Mouse (Mus musculus): ENCODE data around the gene Olfr201. TPM values are rescaled to one million over a fixed set of nuclear protein-coding genes. Genes with fewer than 3 reads are reported as not detected.
"Not testable (repeated sequence)": the region's sequence is repeated elsewhere in the genome, so short reads cannot be mapped to it uniquely, and the experiment has no call there.

Gene Olfr201
- polyA plus RNA-seq (2015; fragmentation: Nextera tagmentation; extraction: Ambion mirVana), result not detected in 2 replicates

DNA sequence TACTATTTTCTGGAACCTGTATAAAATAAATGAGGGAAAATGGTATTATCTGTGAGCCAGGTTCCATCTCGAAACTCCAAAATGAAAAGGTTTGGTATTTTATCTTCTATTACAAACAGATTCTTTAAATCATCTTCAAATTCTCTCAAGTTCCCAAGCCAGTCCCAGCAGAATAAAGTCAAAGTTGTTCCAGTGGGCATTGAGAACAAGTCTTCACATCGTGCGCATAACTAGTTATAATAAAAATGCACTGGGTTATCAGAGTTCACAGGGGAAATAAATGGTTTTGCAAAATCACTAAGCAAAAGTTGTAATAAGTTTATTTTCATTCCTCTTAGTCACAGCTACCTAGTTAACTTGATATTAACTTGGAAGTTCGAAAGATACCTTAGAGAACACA is at the start of gene Olfr201:
Gene Olfr201 (minus strand): TSS at position 101 of the 400 bp plus-strand sequence.
- H3K27ac ChIP-seq (ENCODE audit: low read length); H3K27me3 ChIP-seq (ENCODE audit: insufficient read depth, low read length); H3K9ac ChIP-seq (replicated peaks; ENCODE audit: low read length); H3K36me3 ChIP-seq (ENCODE audit: insufficient read depth, low read length); ATAC-seq (ENCODE audit: low FRiP score, low TSS enrichment); H3K9me3 ChIP-seq (ENCODE audit: low read length); H3K4me2 ChIP-seq (replicated peaks; ENCODE audit: low read depth, low read length); H3K4me3 ChIP-seq (ENCODE audit: low read length); H3K4me1 ChIP-seq (ENCODE audit: insufficient read depth, low read length): not testable (repeated sequence)
- 89% methylated on average over 4 of the region's 4 CpGs for WGBS

GRCm38 (mm10) chr16:59318148-59318547 is 45.7 kb upstream of the Olfr201 start, which contains the start of gene Olfr204:
Olfr204 (minus strand) TSS chr16:59318248.
- ATAC-seq (ENCODE audit: low FRiP score, low TSS enrichment), result no peak

DNA sequence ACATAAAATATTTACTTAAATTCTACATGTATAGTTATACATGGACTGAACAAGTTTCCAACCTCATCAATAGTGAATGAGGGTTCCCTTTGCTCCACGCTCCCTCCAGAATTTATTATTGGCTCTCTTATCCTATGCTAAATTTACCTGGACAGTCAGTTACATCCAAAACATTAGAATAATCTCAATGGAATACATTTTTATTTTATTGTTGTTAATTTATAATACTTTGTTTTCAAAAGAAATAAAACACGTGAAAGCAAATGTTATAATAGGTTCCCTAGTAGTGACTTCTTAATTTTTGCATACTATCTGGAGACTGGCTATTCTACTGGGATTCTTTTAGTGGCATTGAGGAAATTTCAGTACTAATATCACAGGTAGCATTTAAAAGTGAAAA is 26.1 kb upstream of the Olfr201 start, which contains the start of gene Olfr203:
Gene Olfr203 (plus strand): TSS at position 301 of the 400 bp plus-strand sequence.
- Histone ChIP-seq H3K27me3 (ENCODE audit: insufficient read depth, low read length) (no peaks in the 10 kb centered on the region), H3K4me2 (replicated peaks; ENCODE audit: low read depth, low read length) (no peak within 1 kb of the TSS), H3K4me3 (ENCODE audit: low read length) (no peak within 1 kb of the TSS), H3K36me3 (ENCODE audit: insufficient read depth, low read length) (no peaks in the 10 kb centered on the region), H3K9me3 (ENCODE audit: low read length) (no peaks in the 10 kb centered on the region), H3K27ac (ENCODE audit: low read length) (no peak within 1 kb of the TSS), H3K9ac (replicated peaks; ENCODE audit: low read length) (no peak within 1 kb of the TSS), H3K4me1 (ENCODE audit: insufficient read depth, low read length) (no peaks in the 10 kb centered on the region)
- ATAC-seq (ENCODE audit: low FRiP score, low TSS enrichment), result no peak
- 89% methylated on average over 2 of the region's 2 CpGs for WGBS

More at GRCm38 (mm10) chr16:59318148-59318547, 45.7 kb upstream of the Olfr201 start, which contains the start of gene Olfr204:
- Histone ChIP-seq H3K9ac (replicated peaks; ENCODE audit: low read length) (no peak within 1 kb of the TSS), H3K4me1 (ENCODE audit: insufficient read depth, low read length) (no peaks in the 10 kb centered on the region), H3K27me3 (ENCODE audit: insufficient read depth, low read length) (no peaks in the 10 kb centered on the region), H3K27ac (ENCODE audit: low read length) (no peak within 1 kb of the TSS), H3K36me3 (ENCODE audit: insufficient read depth, low read length) (no peaks in the 10 kb centered on the region), H3K4me3 (ENCODE audit: low read length) (no peak within 1 kb of the TSS), H3K4me2 (replicated peaks; ENCODE audit: low read depth, low read length) (no peak within 1 kb of the TSS), H3K9me3 (ENCODE audit: low read length) (no peaks in the 10 kb centered on the region)

DNA sequence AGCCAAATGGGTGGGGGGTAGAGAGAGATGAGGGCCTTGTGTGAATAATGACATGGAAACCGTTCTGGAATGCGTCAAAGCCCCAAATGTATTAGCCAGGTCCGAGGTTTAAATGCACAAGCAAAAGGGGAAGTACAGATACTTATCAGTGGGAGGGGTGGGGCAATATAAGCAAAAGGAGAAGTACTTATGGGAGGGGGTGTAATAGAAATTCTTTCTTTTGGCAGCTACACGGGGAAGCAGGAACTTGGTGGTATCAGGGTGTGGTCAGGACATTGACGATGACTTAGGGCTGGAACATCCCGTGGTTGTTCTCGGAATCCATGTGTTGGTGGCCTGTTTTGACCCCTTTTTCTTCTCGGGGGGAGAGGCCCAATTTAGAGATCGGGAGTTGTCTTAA is 15.1 kb upstream of the Olfr201 start:
- not testable (repeated sequence) for H3K36me3 ChIP-seq (ENCODE audit: insufficient read depth, low read length); H3K4me1 ChIP-seq (ENCODE audit: insufficient read depth, low read length); H3K9me3 ChIP-seq (ENCODE audit: low read length); H3K4me2 ChIP-seq (replicated peaks; ENCODE audit: low read depth, low read length); H3K27me3 ChIP-seq (ENCODE audit: insufficient read depth, low read length); H3K9ac ChIP-seq (replicated peaks; ENCODE audit: low read length); ATAC-seq (ENCODE audit: low FRiP score, low TSS enrichment); H3K27ac ChIP-seq (ENCODE audit: low read length); H3K4me3 ChIP-seq (ENCODE audit: low read length)
- 79% methylated on average over 9 of the region's 9 CpGs for WGBS

GRCm38 (mm10) chr16:59286693-59287092 is 14.3 kb upstream of the Olfr201 start, which contains the start of gene Olfr202:
Olfr202 (minus strand) TSS chr16:59286793.
- H3K9me3 ChIP-seq (ENCODE audit: low read length), result no peaks in the 10 kb centered on the region
- no peaks in the 10 kb centered on the region for H3K4me1 ChIP-seq (ENCODE audit: insufficient read depth, low read length)
- no peak within 1 kb of the TSS for H3K9ac ChIP-seq (replicated peaks; ENCODE audit: low read length)
- no peaks in the 10 kb centered on the region for H3K27me3 ChIP-seq (ENCODE audit: insufficient read depth, low read length)
- no peak within 1 kb of the TSS for H3K4me3 ChIP-seq (ENCODE audit: low read length)
- no peak within 1 kb of the TSS for H3K27ac ChIP-seq (ENCODE audit: low read length)
- H3K36me3 ChIP-seq (ENCODE audit: insufficient read depth, low read length), result no peaks in the 10 kb centered on the region
- no peak for ATAC-seq (ENCODE audit: low FRiP score, low TSS enrichment)
- 83% methylated on average over 1 of the region's 1 CpGs for WGBS
- no peak within 1 kb of the TSS for H3K4me2 ChIP-seq (replicated peaks; ENCODE audit: low read depth, low read length)

GRCm38 (mm10) chr16:59283476-59283875 is 11.0 kb upstream of the Olfr201 start:
- Histone ChIP-seq H3K4me1 (ENCODE audit: insufficient read depth, low read length) (no peaks in the 10 kb centered on the region), H3K9me3 (ENCODE audit: low read length) (no peaks in the 10 kb centered on the region), H3K27me3 (ENCODE audit: insufficient read depth, low read length) (no peaks in the 10 kb centered on the region), H3K4me3 (ENCODE audit: low read length) (no peak overlapping the region), H3K9ac (replicated peaks; ENCODE audit: low read length) (no peak overlapping the region), H3K4me2 (replicated peaks; ENCODE audit: low read depth, low read length) (no peak overlapping the region), H3K36me3 (ENCODE audit: insufficient read depth, low read length) (no peaks in the 10 kb centered on the region), H3K27ac (ENCODE audit: low read length) (no peak overlapping the region)
- ATAC-seq (ENCODE audit: low FRiP score, low TSS enrichment), result no peak
- 68% methylated on average over 1 of the region's 1 CpGs for WGBS

GRCm38 (mm10) chr16:59280542-59280941 is 8.1 kb upstream of the Olfr201 start:
- Histone ChIP-seq H3K4me3 (ENCODE audit: low read length) (no peak overlapping the region), H3K36me3 (ENCODE audit: insufficient read depth, low read length) (no peaks in the 10 kb centered on the region), H3K4me1 (ENCODE audit: insufficient read depth, low read length) (no peaks in the 10 kb centered on the region), H3K9ac (replicated peaks; ENCODE audit: low read length) (no peak overlapping the region), H3K4me2 (replicated peaks; ENCODE audit: low read depth, low read length) (no peak overlapping the region), H3K9me3 (ENCODE audit: low read length) (no peaks in the 10 kb centered on the region), H3K27me3 (ENCODE audit: insufficient read depth, low read length) (no peaks in the 10 kb centered on the region), H3K27ac (ENCODE audit: low read length) (no peak overlapping the region)
- ATAC-seq (ENCODE audit: low FRiP score, low TSS enrichment), result no peak
- WGBS, result 56% methylated on average over 3 of the region's 3 CpGs

DNA sequence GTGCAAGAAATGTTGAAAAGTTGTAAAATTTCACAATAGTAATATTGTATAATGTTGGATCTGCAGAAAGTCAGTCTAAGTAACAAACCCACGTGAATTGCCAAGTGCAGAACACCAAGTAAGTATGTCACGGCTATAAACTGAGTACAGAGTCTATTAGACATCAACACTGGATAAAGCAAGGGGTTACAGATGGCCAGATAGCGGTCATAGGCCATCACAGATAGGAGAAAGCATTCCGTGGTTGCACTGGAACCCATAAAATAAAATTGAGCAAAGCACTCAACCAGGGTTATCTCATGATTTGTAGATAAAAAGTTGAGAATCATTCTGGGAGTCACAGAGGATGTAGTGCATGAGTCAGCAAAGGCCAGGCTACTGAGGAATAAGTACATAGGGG is 3.3 kb downstream of the Olfr201 start:
- not testable (repeated sequence) for H3K36me3 ChIP-seq (ENCODE audit: insufficient read depth, low read length); H3K27ac ChIP-seq (ENCODE audit: low read length); H3K4me1 ChIP-seq (ENCODE audit: insufficient read depth, low read length); ATAC-seq (ENCODE audit: low FRiP score, low TSS enrichment); H3K9ac ChIP-seq (replicated peaks; ENCODE audit: low read length); H3K27me3 ChIP-seq (ENCODE audit: insufficient read depth, low read length); H3K4me2 ChIP-seq (replicated peaks; ENCODE audit: low read depth, low read length); H3K4me3 ChIP-seq (ENCODE audit: low read length); H3K9me3 ChIP-seq (ENCODE audit: low read length)
- 73% methylated on average over 4 of the region's 4 CpGs for WGBS

GRCm38 (mm10) chr16:59249684-59250083 is 22.7 kb downstream of the Olfr201 start:
- WGBS, result 88% methylated on average over 17 of the region's 17 CpGs
- ATAC-seq (ENCODE audit: low FRiP score, low TSS enrichment), result no peak

DNA sequence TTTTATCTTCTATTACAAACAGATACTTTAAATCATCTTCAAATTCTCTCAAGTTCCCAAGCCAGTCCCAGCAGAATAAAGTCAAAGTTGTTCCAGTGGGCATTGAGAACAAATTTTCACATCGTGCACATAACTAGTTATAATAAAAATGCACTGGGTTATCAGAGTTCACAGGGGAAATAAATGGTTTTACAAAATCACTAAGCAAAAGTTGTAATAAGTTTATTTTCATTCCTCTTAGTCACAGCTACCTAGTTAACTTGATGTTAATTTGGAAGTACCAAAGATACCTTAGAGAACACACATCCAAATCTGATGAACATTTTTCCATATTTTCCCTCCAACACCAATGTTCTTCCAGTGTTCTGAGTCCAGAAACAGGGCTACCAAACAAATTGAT is 52.8 kb downstream of the Olfr201 start, which contains the start of gene Olfr199:
Gene Olfr199 (minus strand): TSS at position 101 of the 400 bp plus-strand sequence.
- H3K4me2 ChIP-seq (replicated peaks; ENCODE audit: low read depth, low read length); H3K36me3 ChIP-seq (ENCODE audit: insufficient read depth, low read length); ATAC-seq (ENCODE audit: low FRiP score, low TSS enrichment); H3K9ac ChIP-seq (replicated peaks; ENCODE audit: low read length); H3K27me3 ChIP-seq (ENCODE audit: insufficient read depth, low read length); H3K9me3 ChIP-seq (ENCODE audit: low read length); H3K4me1 ChIP-seq (ENCODE audit: insufficient read depth, low read length); H3K4me3 ChIP-seq (ENCODE audit: low read length); H3K27ac ChIP-seq (ENCODE audit: low read length): not testable (repeated sequence)
- WGBS, result 84% methylated on average over 1 of the region's 1 CpGs

More at GRCm38 (mm10) chr16:59249684-59250083, 22.7 kb downstream of the Olfr201 start:
- no peaks in the 10 kb centered on the region for H3K27me3 ChIP-seq (ENCODE audit: insufficient read depth, low read length)
- no peaks in the 10 kb centered on the region for H3K4me1 ChIP-seq (ENCODE audit: insufficient read depth, low read length)
- H3K9ac ChIP-seq (replicated peaks; ENCODE audit: low read length), result no peak overlapping the region
- H3K4me2 ChIP-seq (replicated peaks; ENCODE audit: low read depth, low read length), result no peak overlapping the region
- H3K27ac ChIP-seq (ENCODE audit: low read length), result no peak overlapping the region
- no peaks in the 10 kb centered on the region for H3K36me3 ChIP-seq (ENCODE audit: insufficient read depth, low read length)
- 0 out of 2 replicates have a peak, but pooled peaks cover 3% of the 10 kb centered on the region for H3K9me3 ChIP-seq (ENCODE audit: low read length)
- no peak overlapping the region for H3K4me3 ChIP-seq (ENCODE audit: low read length)

Measured in kidney, embryonic 16.5 days (tissue).